Mouse (Mus musculus) layer of hippocampus, adult 8-10 months (tissue): ENCODE data around the gene Bag5. TPM values are rescaled to one million over a fixed set of nuclear protein-coding genes. Genes with fewer than 3 reads are reported as not detected.
"Not testable (repeated sequence)": the region's sequence is repeated elsewhere in the genome, so short reads cannot be mapped to it uniquely, and the experiment has no call there.

Source experiments
- DNase-seq, 2 experiments: peaks; one replicate each; pipeline ENCODE4 v3.0.0; 2022; ENCODE audit warnings: low spot score in 2 of 2
- total RNA-seq, 4 experiments: library from RNA; stranded (reverse); gene quantifications; 2 replicates each; pipeline ENCODE4 v1.2.4; 2022

Gene Bag5
- total RNA-seq, 4 experiments from 2014 or later = 47.1 to 50.7 (median 48.3) TPM

DNA sequence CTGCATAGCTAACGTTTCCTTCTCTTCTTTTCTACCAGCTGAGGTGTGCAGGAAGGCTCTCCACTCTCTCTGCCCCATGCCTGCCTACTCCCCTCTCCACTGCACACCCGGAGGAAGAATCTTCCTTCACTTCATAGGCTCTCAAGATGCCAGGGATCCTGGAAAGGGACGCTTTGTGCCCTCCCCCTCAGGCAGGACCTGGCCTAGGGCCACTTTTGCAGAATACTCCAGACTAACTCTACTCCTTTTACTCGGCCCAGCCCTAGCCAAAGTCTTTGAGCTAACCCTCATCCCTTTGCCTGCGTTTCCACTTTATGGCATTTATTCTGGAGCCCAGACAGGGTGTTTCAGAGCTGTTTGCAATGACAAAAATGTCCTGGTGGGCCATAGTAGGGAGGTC, 35.6 kb downstream of the Bag5 start:
- no peak for DNase-seq

DNA sequence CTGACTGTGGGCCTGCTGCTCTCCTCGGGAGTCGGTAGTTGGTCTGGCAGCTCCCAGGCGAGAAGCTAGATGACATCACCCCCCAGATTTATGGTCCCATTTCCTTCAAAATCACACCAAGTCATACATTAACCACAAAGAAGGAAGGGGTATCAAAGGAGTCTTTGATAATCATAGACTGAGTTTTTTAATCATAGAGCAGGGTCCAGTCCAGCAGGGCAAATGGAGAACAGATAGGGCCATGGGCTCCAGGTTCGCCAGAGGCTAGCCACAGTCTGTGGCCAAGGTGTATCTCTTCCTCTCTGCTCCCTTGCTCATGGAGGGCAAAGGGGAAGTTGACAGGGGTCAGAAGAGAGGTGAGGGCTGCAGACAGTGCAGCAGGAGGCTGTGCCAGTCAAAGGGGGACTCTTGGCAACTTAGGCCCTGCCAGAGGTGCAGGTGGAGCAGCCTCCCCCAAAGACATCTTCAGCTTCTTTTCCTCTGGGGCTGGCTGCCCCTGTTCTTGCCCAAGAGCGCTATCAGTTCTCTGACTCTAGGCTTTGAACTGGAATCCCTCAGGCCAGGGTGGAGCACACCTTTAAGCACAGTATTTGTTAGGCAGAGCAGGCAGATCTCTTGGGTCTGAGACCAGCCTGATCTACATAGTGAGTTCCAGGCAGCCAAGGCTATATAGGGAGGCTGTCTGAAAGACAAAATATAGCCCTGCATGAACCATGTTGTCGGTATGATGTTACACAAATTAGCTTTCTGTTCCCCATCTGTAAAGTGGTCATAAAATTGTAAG, 37.1 kb downstream of the Bag5 start:
- no peak for DNase-seq

- DNase-seq = no peak
Measured at GRCm38 (mm10) chr12:111674850-111675486, 38.1 kb downstream of the Bag5 start.

- DNase-seq = no peak
Measured at GRCm38 (mm10) chr12:111672581-111672980, 40.5 kb downstream of the Bag5 start.

DNA sequence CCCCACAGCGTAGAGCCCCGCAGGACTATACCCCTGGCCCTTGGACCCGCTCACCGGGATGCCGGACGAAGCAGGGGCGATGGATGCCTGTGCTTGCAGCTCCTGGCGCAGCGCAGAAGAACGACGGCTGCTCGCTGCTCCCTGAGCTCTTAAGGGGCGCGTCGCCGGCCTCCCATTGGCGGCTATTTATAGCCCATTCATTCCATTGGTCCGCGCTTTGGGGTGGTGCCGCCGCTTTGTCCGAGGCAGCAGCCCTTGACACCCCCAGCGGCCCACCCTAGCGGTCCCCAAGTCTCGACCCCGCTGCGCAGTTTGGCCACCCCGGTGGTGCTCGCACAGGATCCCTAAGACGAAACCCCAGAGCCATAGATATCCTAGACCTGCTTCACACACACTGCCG, 40.9 kb downstream of the Bag5 start, which contains the start of gene Ckb:
Ckb (minus strand) TSS at position 163 of the 400 bp plus-strand sequence.
- peak; percentile 91 to 95 for DNase-seq

DNA sequence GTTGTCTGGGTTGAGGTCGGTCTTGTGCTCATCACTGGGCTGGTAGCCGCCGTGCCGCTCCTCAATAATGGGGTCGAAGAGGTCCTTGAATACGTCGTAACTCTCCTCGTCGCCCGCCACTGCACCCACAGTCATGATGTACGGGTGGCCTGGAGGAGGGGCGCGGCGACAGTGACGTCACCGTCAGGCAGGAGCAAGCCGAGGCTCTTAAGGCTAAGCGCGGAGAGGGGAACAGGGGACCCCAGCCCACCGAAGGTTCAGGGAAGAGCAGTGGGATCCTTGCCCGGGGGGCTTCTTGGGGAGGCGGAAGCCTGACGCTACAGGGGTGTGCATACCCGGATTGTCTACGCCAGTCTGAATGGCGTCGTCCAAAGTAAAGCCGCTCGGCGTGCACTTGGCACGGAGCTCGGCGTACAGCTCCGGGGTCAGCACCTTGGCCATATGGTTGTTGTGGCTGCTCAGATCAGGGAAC, 41.6 kb downstream of the Bag5 start:
- DNase-seq = peak; percentile 76 to 79

DNA sequence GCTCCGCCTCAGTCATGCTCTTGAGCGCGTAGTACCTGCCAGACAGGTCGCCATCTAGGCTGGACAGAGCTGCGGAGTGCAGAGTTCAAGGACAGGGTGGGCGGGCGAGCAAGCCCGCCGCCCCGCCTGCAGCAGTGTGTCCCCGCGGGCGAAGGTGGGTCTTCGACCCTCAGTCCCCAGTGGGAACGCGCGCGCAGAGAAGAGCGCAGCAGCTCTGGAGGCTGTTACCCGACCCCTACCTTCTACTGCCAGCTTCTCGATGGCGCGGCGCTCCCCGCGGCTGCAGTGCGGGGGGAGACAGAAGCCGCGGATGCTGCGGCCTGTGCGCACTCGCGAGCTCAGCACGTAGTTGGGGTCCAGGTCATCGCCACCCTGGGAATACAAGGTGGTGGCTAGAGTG, 42.1 kb downstream of the Bag5 start:
- DNase-seq = no peak

- DNase-seq = peak in 1 of 2 experiments; percentile 49
Measured at GRCm38 (mm10) chr12:111670371-111670971, 42.6 kb downstream of the Bag5 start.

GRCm38 (mm10) chr12:111669961-111670360, 43.1 kb downstream of the Bag5 start:
- DNase-seq = no peak

- DNase-seq = no peak
Measured at GRCm38 (mm10) chr12:111669000-111669788, 43.9 kb downstream of the Bag5 start.

- DNase-seq = peak; percentile 92 to 97
Measured at GRCm38 (mm10) chr12:111668457-111668912, 44.6 kb downstream of the Bag5 start.

GRCm38 (mm10) chr12:111667421-111667820, 45.6 kb downstream of the Bag5 start:
- no peak for DNase-seq

GRCm38 (mm10) chr12:111666380-111666779, 46.7 kb downstream of the Bag5 start:
- peak in 1 of 2 experiments; percentile 65 for DNase-seq

DNA sequence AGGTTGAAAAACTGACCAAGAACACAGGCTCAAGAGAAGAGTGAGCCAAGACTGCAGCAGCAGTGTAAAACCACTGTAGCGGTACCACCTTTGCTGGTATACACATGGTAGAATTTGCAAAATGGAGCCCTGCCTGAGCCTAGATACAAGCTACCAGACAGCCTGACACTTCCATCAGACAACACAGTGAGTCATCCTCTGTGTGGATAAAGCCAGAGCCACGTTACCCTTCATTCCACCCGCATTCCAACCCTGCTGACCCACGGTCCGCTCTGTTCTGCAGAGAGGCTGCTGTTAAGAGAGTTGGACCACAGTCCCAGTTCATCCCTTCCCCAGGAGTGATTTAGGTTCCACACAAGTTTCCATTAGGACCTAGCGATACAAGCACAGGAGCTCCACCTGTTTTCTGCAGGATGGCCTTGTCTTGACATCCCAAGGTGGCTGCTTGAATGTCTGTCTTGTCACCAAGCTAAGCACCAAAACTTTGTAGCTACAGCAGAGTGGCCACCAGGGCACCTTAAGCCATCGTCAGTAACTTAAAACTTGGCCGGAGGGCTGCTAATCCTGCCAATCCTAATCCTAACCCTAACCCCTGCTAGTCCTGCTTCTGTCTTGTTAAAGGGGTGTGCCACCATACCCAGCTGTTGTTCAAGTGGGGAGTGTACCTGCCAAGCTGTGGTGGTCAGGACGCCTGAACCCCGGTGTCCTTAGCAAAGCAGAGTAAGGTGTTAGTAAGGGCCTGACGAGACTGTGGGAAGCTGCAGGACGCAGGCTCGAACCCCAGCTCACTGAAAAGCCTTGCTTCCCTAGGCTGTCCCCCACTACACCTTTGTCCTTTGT, 47.8 kb downstream of the Bag5 start:
- DNase-seq = no peak

- DNase-seq = no peak
Measured at GRCm38 (mm10) chr12:111664144-111664634, 48.9 kb downstream of the Bag5 start.

GRCm38 (mm10) chr12:111663228-111664143, 49.6 kb downstream of the Bag5 start:
- no peak for DNase-seq

DNA sequence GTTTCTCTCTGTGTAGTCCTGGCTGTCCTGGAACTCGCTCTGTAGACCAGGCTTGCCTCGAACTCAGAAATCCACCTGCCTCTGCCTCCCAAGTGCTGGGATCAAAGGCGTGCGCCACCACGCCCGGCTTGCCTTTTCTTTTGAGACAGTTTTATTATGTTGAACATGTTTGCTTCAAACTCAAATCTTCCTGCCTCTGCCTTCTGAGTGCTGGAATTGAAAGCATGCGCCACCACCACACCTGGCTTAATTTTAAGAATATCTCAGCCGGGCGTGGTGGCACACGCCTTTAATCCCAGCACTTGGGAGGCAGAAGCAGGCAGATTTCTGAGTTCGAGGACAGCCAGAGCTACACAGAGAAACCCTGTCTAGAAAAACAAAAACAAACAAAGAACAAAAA, 51.5 kb downstream of the Bag5 start:
- DNase-seq = not testable (repeated sequence)

DNA sequence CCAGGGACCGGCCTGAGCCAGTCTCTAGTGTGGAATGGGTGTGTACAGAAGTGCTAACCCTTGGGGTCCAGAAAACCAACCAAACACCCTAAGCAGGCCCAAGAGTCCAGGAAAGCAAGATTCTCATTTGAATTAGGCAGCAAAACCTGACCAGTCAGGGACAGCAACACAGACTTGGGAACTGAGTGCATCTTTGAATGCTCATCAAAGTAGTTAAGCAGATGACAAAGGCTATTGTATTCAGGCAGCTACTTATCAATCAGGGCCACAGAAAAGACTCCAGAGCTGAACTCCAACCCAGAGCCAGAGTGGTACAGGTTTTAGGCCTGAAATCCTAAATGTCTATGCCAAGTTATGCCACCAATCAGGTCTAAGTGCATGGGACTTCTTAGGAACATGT, 52.4 kb downstream of the Bag5 start:
- no peak for DNase-seq
